Mouse (Mus musculus) spleen, adult 2 months (tissue): ENCODE results near the gene Bpi.

ENCODE experiments used
- CTCF ChIP-seq: fragments of 200-500 bp; IDR thresholded peaks from 2 replicates; pipeline ENCODE4 v1.5.1; 2011; ENCODE audit warnings: mild to moderate bottlenecking, inconsistent platforms; ENCODE audit not compliant: insufficient read depth, insufficient read length, insufficient replicate concordance; ENCODE audit errors: extremely low read depth
- POLR2A ChIP-seq: fragments of 200-500 bp; IDR thresholded peaks from 2 replicates; pipeline ENCODE4 v1.6.1; 2011; ENCODE audit warnings: low read depth, low read length, inconsistent platforms

DNA sequence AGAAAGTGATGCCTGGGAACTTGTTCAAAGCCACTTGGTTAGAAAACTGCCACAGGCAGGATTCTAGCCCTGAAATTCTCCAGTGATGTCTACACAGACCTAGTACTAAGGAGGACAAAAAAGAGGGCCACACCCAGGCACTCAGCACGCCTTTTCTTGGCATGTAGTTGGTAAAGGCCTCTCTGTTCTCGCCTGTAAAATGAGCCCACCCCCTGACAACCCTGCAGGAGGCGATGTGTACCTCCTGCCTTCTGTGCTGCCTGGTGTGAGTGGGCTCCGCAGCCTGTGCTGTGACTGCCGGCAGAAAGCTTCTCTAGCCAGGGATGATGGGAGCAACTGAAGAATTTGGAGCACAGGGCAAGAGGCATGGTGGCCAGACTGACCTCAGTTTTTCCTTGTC is 50.4 kb downstream of the Bpi start:
- no peak for TF ChIP-seq CTCF
- no peak for TF ChIP-seq POLR2A
